Mouse (Mus musculus): Measurements from ENCODE around the gene Zfp286.

- no peak for TF ChIP-seq USF1 (IDR thresholded peaks at IDR 0.05; ENCODE audit: low read depth)
- TF ChIP-seq E2F4 (IDR thresholded peaks at IDR 0.05; ENCODE audit: insufficient read depth), result no peak
- no peak for TF ChIP-seq POLR2A (IDR thresholded peaks at IDR 0.05; ENCODE audit: insufficient read length, low read depth)
- TF ChIP-seq MYOD1 (IDR thresholded peaks at IDR 0.05; ENCODE audit: control insufficient read depth in 1 of 3, insufficient read length in 2 of 3, low read depth in 2 of 3), result no peak
- no peak for TF ChIP-seq MAX (IDR thresholded peaks at IDR 0.05; ENCODE audit: low read depth)
Observed at GRCm38 (mm10) chr11:62706141-62706540, 83.1 kb downstream of the Zfp286 start.
